ENCODE assay signal across 8 mouse cellular contexts in genomic region chr14:122534017-122534924, GRCm38 (mm10). TPM values are rescaled to one million over a fixed set of nuclear protein-coding genes. Genes with fewer than 3 reads are reported as not detected.
DNase-seq lines count a peak whose midpoint lies in the region; ATAC-seq and TF ChIP-seq lines count a peak whose summit lies in the region.

Pcca (plus strand) TSS chr14:122534324.

- peak within 1 kb of the TSS; percentile 73 for H3K4me3 ChIP-seq in heart, embryonic 11.5 days (ENCODE audit: low read depth, low read length)
- H3K4me3 ChIP-seq in kidney, embryonic 16.5 days (ENCODE audit: low read length), result peak within 1 kb of the TSS; percentile 68
- H3K4me3 ChIP-seq in liver, adult 2 months (ENCODE audit: insufficient read depth, low read depth, low read length), result peak within 1 kb of the TSS; percentile 83
- peak within 1 kb of the TSS; percentile 31 for H3K4me3 ChIP-seq in myocyte

- peak within 1 kb of the TSS; percentile 37 for H3ac ChIP-seq in myocyte (ENCODE audit: control insufficient read depth, insufficient read length)

- 2% methylated on average over 49 of the region's 54 CpGs for WGBS in heart, embryonic 11.5 days (ENCODE audit: insufficient replicate concordance)
- WGBS in kidney, embryonic 16.5 days, result 2% methylated on average over 54 of the region's 54 CpGs
- WGBS in liver, adult 2 months, result 2% methylated on average over 54 of the region's 54 CpGs

- H3K36me3 ChIP-seq in heart, embryonic 11.5 days (ENCODE audit: control insufficient read depth, insufficient read depth, low read length), result no peaks in the 10 kb centered on the region
- no peaks in the 10 kb centered on the region for H3K36me3 ChIP-seq in kidney, embryonic 16.5 days (ENCODE audit: insufficient read depth, low read length)
- H3K36me3 ChIP-seq in liver, adult 2 months (ENCODE audit: control insufficient read depth, insufficient read depth, low read length), result no peaks in the 10 kb centered on the region
- H3K36me3 ChIP-seq in myocyte (ENCODE audit: control insufficient read depth, insufficient read depth), result no peaks in the 10 kb centered on the region
- H3K36me3 ChIP-seq in splenic B cell, adult 2 months (ENCODE audit: control insufficient read depth, insufficient read depth, low read length, poor library complexity, severe bottlenecking), result no peaks in the 10 kb centered on the region

- no peaks in the 10 kb centered on the region for H3K9me3 ChIP-seq in heart, embryonic 11.5 days (replicated peaks; ENCODE audit: control insufficient read depth, low read length)
- H3K9me3 ChIP-seq in kidney, embryonic 16.5 days (ENCODE audit: low read length), result no peaks in the 10 kb centered on the region

- H3K27ac ChIP-seq in heart, embryonic 11.5 days (ENCODE audit: low read depth, low read length), result peak within 1 kb of the TSS; percentile 46; the same call in 1 of the 2 replicates
- peak within 1 kb of the TSS; percentile 14; the same call in 1 of the 2 replicates for H3K27ac ChIP-seq in kidney, embryonic 16.5 days (ENCODE audit: low read length)
- peak within 1 kb of the TSS; percentile 72 for H3K27ac ChIP-seq in liver, adult 2 months (replicated peaks; ENCODE audit: insufficient read depth, low read depth, low read length)

- peak; percentile 100 for ATAC-seq in erythroblast, adult 5-6 weeks (replicated peaks; ENCODE audit: low FRiP score, poor library complexity, severe bottlenecking)
- peak; percentile 99 for ATAC-seq in heart, embryonic 11.5 days (replicated peaks; ENCODE audit: insufficient number of reproducible peaks, low FRiP score, low TSS enrichment)
- peak; percentile 100 for ATAC-seq in kidney, embryonic 16.5 days (ENCODE audit: low FRiP score, low TSS enrichment)

- peaks cover 9% of the 10 kb centered on the region for H3K79me2 ChIP-seq in liver, adult 2 months (ENCODE audit: control insufficient read depth, insufficient read depth, low read length)
- peaks cover 26% of the 10 kb centered on the region for H3K79me2 ChIP-seq in myocyte (ENCODE audit: control insufficient read depth, insufficient read depth)

- DNase-seq in B cell, adult 2 months, result peak; percentile 92
- DNase-seq in brain, adult 2 months (ENCODE audit: low read depth, low spot score), result peak; percentile 99
- DNase-seq in liver, adult 2 months (ENCODE audit: extremely low read depth, low read depth, low spot score), result peak; percentile 95
- DNase-seq in splenic B cell, adult 2 months (ENCODE audit: low read depth, low spot score), result peak; percentile 92

- H3K9ac ChIP-seq in heart, embryonic 11.5 days (ENCODE audit: low read depth, low read length), result peak within 1 kb of the TSS; percentile 81
- peak within 1 kb of the TSS; percentile 72 for H3K9ac ChIP-seq in kidney, embryonic 16.5 days (replicated peaks; ENCODE audit: low read length)
- H3K9ac ChIP-seq in liver, adult 2 months (ENCODE audit: low read depth, low read length), result peak within 1 kb of the TSS; percentile 87

- TF ChIP-seq POLR2A in liver, adult 2 months (IDR thresholded peaks at IDR 0.05; ENCODE audit: extremely low read depth, insufficient read depth, low read length), result peak; percentile 75
- TF ChIP-seq POLR2A in myocyte (IDR thresholded peaks at IDR 0.05; ENCODE audit: insufficient read length, low read depth), result peak; percentile 97

- peak within 1 kb of the TSS; percentile 81 for H3K4me2 ChIP-seq in heart, embryonic 11.5 days
- peak within 1 kb of the TSS; percentile 84 for H3K4me2 ChIP-seq in kidney, embryonic 16.5 days (replicated peaks; ENCODE audit: low read depth, low read length)
- H3K4me2 ChIP-seq in myocyte (ENCODE audit: low read depth), result peak within 1 kb of the TSS; percentile 94

- H3K27me3 ChIP-seq in heart, embryonic 11.5 days (ENCODE audit: control insufficient read depth, insufficient read depth, low read length), result no peaks in the 10 kb centered on the region
- no peaks in the 10 kb centered on the region for H3K27me3 ChIP-seq in kidney, embryonic 16.5 days (ENCODE audit: insufficient read depth, low read length)
- H3K27me3 ChIP-seq in liver, adult 2 months (ENCODE audit: control insufficient read depth, insufficient read depth, low read length), result no peaks in the 10 kb centered on the region
- H3K27me3 ChIP-seq in myocyte (ENCODE audit: control insufficient read depth, insufficient read depth, insufficient read length), result no peaks in the 10 kb centered on the region
- no peaks in the 10 kb centered on the region; the same call in 1 of the 2 replicates for H3K27me3 ChIP-seq in splenic B cell, adult 2 months (ENCODE audit: control insufficient read depth, insufficient read depth, low read length, poor library complexity, severe bottlenecking)

- peaks cover 9% of the 10 kb centered on the region; the same call in 1 of the 2 replicates for H3K4me1 ChIP-seq in heart, embryonic 11.5 days (ENCODE audit: control insufficient read depth, insufficient read depth, low read length)
- peaks cover 7% of the 10 kb centered on the region for H3K4me1 ChIP-seq in kidney, embryonic 16.5 days (ENCODE audit: insufficient read depth, low read length)
- peaks cover 14% of the 10 kb centered on the region for H3K4me1 ChIP-seq in liver, adult 2 months (ENCODE audit: control insufficient read depth, insufficient read depth, low read length)

- no peak for TF ChIP-seq CTCF in liver, adult 2 months (IDR thresholded peaks at IDR 0.05; ENCODE audit: low read depth, low read length)

TF ChIP-seq in myocyte, 11 proteins besides CTCF, POLR2A, EP300 and RAD21:
- TF ChIP-seq MYOG (IDR thresholded peaks at IDR 0.05; ENCODE audit: control insufficient read depth in 1 of 3, insufficient read depth in 1 of 3, insufficient read length in 2 of 3, low read depth in 2 of 3) (peak in 1 of 3 experiments; percentile 45), SRF (IDR thresholded peaks at IDR 0.05; ENCODE audit: control insufficient read depth, insufficient read length, low read depth) (peak; percentile 74), POLR2AphosphoS2 (IDR thresholded peaks at IDR 0.05; ENCODE audit: insufficient read length, low read depth) (peak; percentile 86), MYOD1 (IDR thresholded peaks at IDR 0.05; ENCODE audit: control insufficient read depth in 1 of 3, insufficient read length in 2 of 3, low read depth in 2 of 3) (peak in 1 of 3 experiments; percentile 26), CEBPB (IDR thresholded peaks at IDR 0.05; ENCODE audit: insufficient read depth, poor library complexity, severe bottlenecking) (no peak)
TF ChIP-seq in myocyte: peak in this region for 4.

RNA-seq across cellular contexts. Expression of gene Pcca, which starts in this region (rescaled TPM):
- 0.96 and 22.2 TPM in 2 replicates for total RNA-seq in erythroblast, adult 5-6 weeks (2015; ENCODE audit: low replicate concordance)
- total RNA-seq in erythroblast, adult 5-6 weeks (2017; ENCODE audit: low replicate concordance), result 8.4 and 9.8 TPM in 2 replicates
- 24.9 and 27.5 TPM in 2 replicates for polyA plus RNA-seq in heart, embryonic 11.5 days (2014; fragmentation: Nextera tagmentation; extraction: Ambion mirVana)
- 29.7 and 30.7 TPM in 2 replicates for polyA plus RNA-seq in kidney, embryonic 16.5 days (2015; fragmentation: Nextera tagmentation; extraction: Ambion mirVana)
- 46.7 and 54.1 TPM in 2 replicates for total RNA-seq in liver, adult 2 months (2014; rRNA removed)
- polyA plus RNA-seq in liver, adult 2 months (2012; rRNA removed), result 26.3 and 28.8 TPM in 2 replicates
- 18.8 TPM for polyA plus RNA-seq in myocyte (2012; fragmentation: generic; extraction: Trizol)

Comparison
In these comparisons a context has a peak if more than half of its experiments do, and no peak if none do; other contexts are left out.
1. Peak in every context shown above with its lines: DNase-seq, ATAC-seq, H3K4me3 ChIP-seq and H3K27ac ChIP-seq.
2. H3K27ac ChIP-seq: peak in every context shown above with its lines; median percentile 72 in liver, adult 2 months; 46 in heart, embryonic 11.5 days; 14 in kidney, embryonic 16.5 days.
3. H3K4me3 ChIP-seq: peak in every context shown above with its lines; median percentile 83 in liver, adult 2 months; 73 in heart, embryonic 11.5 days; 68 in kidney, embryonic 16.5 days; 31 in myocyte.